Mouse (Mus musculus) thymus, adult 2 months (tissue): Measurements from ENCODE around the gene Fut8.

ENCODE experiments used
- CTCF ChIP-seq: fragments of 200-500 bp; IDR thresholded peaks from 2 replicates; pipeline ENCODE4 v1.5.1; 2012; ENCODE audit warnings: mild to moderate bottlenecking, control low read depth, low read length, moderate library complexity, borderline replicate concordance; ENCODE audit not compliant: control insufficient read depth, poor library complexity, insufficient read depth; ENCODE audit errors: extremely low read depth
- POLR2A ChIP-seq: fragments of 200-500 bp; IDR thresholded peaks from 2 replicates; pipeline ENCODE4 v1.6.1; 2012; ENCODE audit warnings: mild to moderate bottlenecking, low read length, control low read depth, moderate library complexity; ENCODE audit not compliant: control insufficient read depth, poor library complexity, insufficient read depth; ENCODE audit errors: extremely low read depth

- TF ChIP-seq POLR2A (no peak), CTCF (no peak)
These were observed 212.9 kb downstream of the Fut8 start for GRCm38 (mm10) chr12:77450816-77451215.
